Mouse (Mus musculus) midbrain, embryonic 15.5 days (tissue): Measurements from ENCODE around the gene Ankrd9. TPM values are rescaled to one million over a fixed set of nuclear protein-coding genes. Genes with fewer than 3 reads are reported as not detected.
A peak's percentile ranks its signal among the peaks of the same experiment; 100 is the strongest.

Source experiments
- ATAC-seq: fragments of 200-750 bp; cut with Nextera tagmentation; replicated peaks from 2 replicates; pipeline ENCODE4 v1.8.0; 2017; ENCODE audit warnings: moderate TSS enrichment
- H3K27ac ChIP-seq: fragments of 300-500 bp; sonication (generic); 2 replicates; pipeline ENCODE4 v1.5.1; 2015; ENCODE audit warnings: mild to moderate bottlenecking, inconsistent platforms
- H3K27me3 ChIP-seq: fragments of 300-500 bp; sonication (generic); replicated peaks from 2 replicates; pipeline ENCODE4 v1.6.1; 2015; ENCODE audit warnings: inconsistent platforms
- H3K36me3 ChIP-seq: fragments of 300-500 bp; sonication (generic); replicated peaks from 2 replicates; pipeline ENCODE4 v1.6.1; 2015; ENCODE audit warnings: inconsistent platforms
- H3K4me1 ChIP-seq: fragments of 300-500 bp; sonication (generic); 2 replicates; pipeline ENCODE4 v1.6.1; 2015; ENCODE audit warnings: inconsistent platforms
- H3K4me2 ChIP-seq: fragments of 300-500 bp; sonication (generic); 2 replicates; pipeline ENCODE4 v1.6.1; 2015; ENCODE audit warnings: inconsistent platforms, mild to moderate bottlenecking, moderate library complexity
- H3K4me3 ChIP-seq: fragments of 300-500 bp; sonication (generic); 2 replicates; pipeline ENCODE4 v1.5.1; 2015; ENCODE audit warnings: mild to moderate bottlenecking, inconsistent platforms
- H3K9ac ChIP-seq: fragments of 300-500 bp; sonication (generic); 2 replicates; pipeline ENCODE4 v1.6.1; 2015; ENCODE audit warnings: mild to moderate bottlenecking, inconsistent platforms
- H3K9me3 ChIP-seq: fragments of 300-500 bp; sonication (generic); 2 replicates; pipeline ENCODE4 v1.6.1; 2016; ENCODE audit warnings: inconsistent platforms
- WGBS: fragments of 180-500 bp; shearing (Covaris S2); methylation state at CpG from one replicate; pipeline ENCODE4 v1.1.7; 2015; ENCODE audit warnings: mixed read lengths; 5-methylcytosine and 5-hydroxymethylcytosine counted together
- polyA plus RNA-seq: library from polyadenylated mRNA; unstranded; fragments of >200 nt; fragmentation: Nextera tagmentation; extraction: Ambion mirVana; gene quantifications from 2 replicates; pipeline ENCODE4 v1.2.1, GENCODE M21; 2015

The Ankrd9 gene
- polyA plus RNA-seq, 1 experiment from 2014 or later, result 8.3 TPM

DNA sequence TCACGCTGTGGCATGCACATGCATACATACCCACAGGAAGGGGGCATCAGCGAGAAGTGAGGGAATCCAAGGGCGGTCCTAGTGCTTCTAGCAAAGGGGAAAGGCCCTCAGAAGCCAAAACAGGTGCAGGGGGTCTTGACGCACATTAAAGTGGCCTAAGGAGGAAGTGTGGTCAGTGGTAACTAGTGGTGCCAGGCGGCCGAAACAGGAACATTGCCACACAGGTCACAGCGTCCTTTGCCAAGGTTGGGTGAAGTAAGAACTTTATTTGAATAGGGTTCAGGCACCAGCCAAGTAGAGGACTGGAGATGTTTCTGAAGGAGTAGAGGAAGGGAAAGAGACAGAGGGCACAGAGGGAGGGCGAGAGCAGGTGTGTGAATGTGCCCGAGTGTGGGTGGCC, 6.3 kb upstream of the Ankrd9 start:
- no peak overlapping the region for H3K4me3 ChIP-seq
- no peak overlapping the region for H3K9ac ChIP-seq
- ATAC-seq, result no peak
- no peak overlapping the region for H3K4me2 ChIP-seq
- H3K27me3 ChIP-seq, result no peaks in the 10 kb centered on the region
- no peaks in the 10 kb centered on the region for H3K4me1 ChIP-seq
- WGBS, result 85% methylated on average over 9 of the region's 9 CpGs
- H3K9me3 ChIP-seq, result no peaks in the 10 kb centered on the region
- no peak overlapping the region for H3K27ac ChIP-seq
- H3K36me3 ChIP-seq, result no peaks in the 10 kb centered on the region

GRCm38 (mm10) chr12:110984598-110984997, 5.8 kb upstream of the Ankrd9 start:
- H3K27ac ChIP-seq, result no peak overlapping the region
- 61% methylated on average over 4 of the region's 4 CpGs for WGBS
- H3K27me3 ChIP-seq, result no peaks in the 10 kb centered on the region
- ATAC-seq, result no peak
- no peaks in the 10 kb centered on the region for H3K4me1 ChIP-seq
- H3K9ac ChIP-seq, result no peak overlapping the region
- no peaks in the 10 kb centered on the region for H3K9me3 ChIP-seq
- no peak overlapping the region for H3K4me2 ChIP-seq
- no peaks in the 10 kb centered on the region for H3K36me3 ChIP-seq
- H3K4me3 ChIP-seq, result no peak overlapping the region

DNA sequence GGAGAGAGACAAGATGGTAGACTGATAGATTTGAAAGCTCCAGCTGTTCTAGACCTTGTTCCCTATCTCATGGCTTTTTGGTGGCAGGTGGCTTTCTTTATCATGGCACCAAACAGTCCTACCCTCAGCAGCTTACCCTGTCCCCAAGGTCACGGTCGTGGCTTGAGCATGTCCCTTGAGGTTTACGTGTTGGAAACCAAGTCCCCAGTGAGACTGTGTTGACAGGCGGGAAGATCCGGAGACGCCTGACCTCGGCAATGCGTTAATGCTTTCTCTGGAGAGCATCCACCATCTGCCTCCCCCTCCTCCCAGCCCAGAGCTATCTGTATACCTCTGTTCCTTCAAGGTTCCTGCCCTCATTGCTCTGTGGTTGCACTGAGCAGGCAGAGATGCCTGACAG, 4.9 kb upstream of the Ankrd9 start:
- H3K4me3 ChIP-seq, result no peak overlapping the region
- ATAC-seq, result no peak
- H3K4me2 ChIP-seq, result no peak overlapping the region
- H3K27ac ChIP-seq, result no peak overlapping the region
- no peaks in the 10 kb centered on the region for H3K9me3 ChIP-seq
- no peak overlapping the region for H3K9ac ChIP-seq
- H3K4me1 ChIP-seq, result peaks cover 4% of the 10 kb centered on the region; the same call in 1 of the 2 replicates
- H3K36me3 ChIP-seq, result no peaks in the 10 kb centered on the region
- 83% methylated on average over 8 of the region's 8 CpGs for WGBS
- H3K27me3 ChIP-seq, result no peaks in the 10 kb centered on the region

DNA sequence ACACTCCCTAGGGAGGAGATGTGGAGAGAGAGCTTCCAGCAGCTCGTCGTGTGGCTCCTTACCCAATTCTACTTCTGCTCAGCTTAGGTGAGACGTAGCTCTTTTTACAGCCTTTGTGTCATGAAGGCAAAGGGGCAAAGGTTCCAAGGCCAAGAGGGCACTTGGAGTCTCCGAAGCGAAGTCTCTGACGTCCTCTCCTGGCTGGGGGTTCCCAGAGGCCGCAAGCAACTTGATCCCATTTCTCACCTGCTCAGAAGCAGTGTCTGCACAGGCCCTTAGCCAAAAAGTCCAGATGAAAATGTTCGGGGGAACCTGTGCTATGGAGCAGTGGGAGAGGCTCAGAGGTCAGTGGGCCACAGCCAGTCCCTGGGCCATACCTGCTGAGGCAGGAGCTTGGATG, 4.2 kb upstream of the Ankrd9 start:
- H3K9ac ChIP-seq, result no peak overlapping the region
- H3K4me1 ChIP-seq, result peaks cover 8% of the 10 kb centered on the region
- H3K4me2 ChIP-seq, result no peak overlapping the region
- no peak overlapping the region for H3K4me3 ChIP-seq
- no peaks in the 10 kb centered on the region for H3K27me3 ChIP-seq
- no peak overlapping the region for H3K27ac ChIP-seq
- H3K9me3 ChIP-seq, result no peaks in the 10 kb centered on the region
- no peaks in the 10 kb centered on the region for H3K36me3 ChIP-seq
- no peak for ATAC-seq
- 86% methylated on average over 8 of the region's 8 CpGs for WGBS

- no peak overlapping the region for H3K9ac ChIP-seq
- no peaks in the 10 kb centered on the region for H3K27me3 ChIP-seq
- peaks cover 12% of the 10 kb centered on the region for H3K4me1 ChIP-seq
- no peak for ATAC-seq
- H3K27ac ChIP-seq, result no peak overlapping the region
- no peaks in the 10 kb centered on the region for H3K36me3 ChIP-seq
- 83% methylated on average over 3 of the region's 3 CpGs for WGBS
- no peak overlapping the region for H3K4me2 ChIP-seq
- no peak overlapping the region for H3K4me3 ChIP-seq
- H3K9me3 ChIP-seq, result no peaks in the 10 kb centered on the region
Observed at GRCm38 (mm10) chr12:110981736-110982135, 2.9 kb upstream of the Ankrd9 start.

GRCm38 (mm10) chr12:110979808-110980207, 968 bp upstream of the Ankrd9 start:
- Histone ChIP-seq H3K4me1 (peaks cover 12% of the 10 kb centered on the region), H3K4me2 (no peak overlapping the region), H3K9me3 (no peaks in the 10 kb centered on the region), H3K9ac (no peak overlapping the region), H3K4me3 (no peak overlapping the region), H3K27ac (no peak overlapping the region), H3K27me3 (no peaks in the 10 kb centered on the region), H3K36me3 (no peaks in the 10 kb centered on the region)
- WGBS, result 94% methylated on average over 3 of the region's 3 CpGs
- ATAC-seq, result no peak

DNA sequence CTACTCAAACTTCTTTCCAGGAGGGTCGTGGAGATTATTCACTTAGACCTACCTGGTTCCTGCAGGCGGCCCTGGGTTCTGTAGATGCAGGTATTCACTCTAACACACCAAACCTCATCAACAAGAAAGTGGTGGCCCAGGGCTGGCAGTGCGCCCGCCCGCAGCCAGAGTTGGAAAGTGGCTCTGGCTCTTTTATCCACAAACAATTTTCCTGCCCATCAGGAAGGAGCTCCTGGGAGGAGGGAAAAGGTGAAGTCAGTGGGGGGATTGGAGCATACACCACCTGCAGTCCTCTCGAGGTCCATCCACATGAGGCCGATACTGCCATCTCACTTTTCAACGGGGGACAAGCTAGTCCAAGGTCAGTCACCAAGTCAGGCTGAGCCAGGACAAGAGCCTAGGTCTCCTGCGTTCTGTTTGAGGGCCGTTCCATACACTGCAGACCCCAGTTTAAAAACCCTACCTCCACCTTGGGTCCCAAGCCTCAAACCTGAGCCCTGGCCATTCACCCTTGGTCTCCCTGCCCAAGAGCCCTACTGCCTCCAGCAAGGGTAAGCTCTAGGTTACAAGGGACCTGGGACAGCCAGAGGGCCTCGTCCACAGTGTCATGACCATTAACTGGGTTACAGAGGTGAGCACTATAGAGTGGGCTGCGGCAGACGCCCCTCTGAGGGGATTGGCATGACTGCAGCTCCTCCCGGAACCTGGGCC, 789 bp downstream of the Ankrd9 start:
- ATAC-seq, result no peak; the same call in 1 of the 2 replicates
- H3K9me3 ChIP-seq, result no peaks in the 10 kb centered on the region
- WGBS, result 43% methylated on average over 14 of the region's 14 CpGs
- H3K36me3 ChIP-seq, result no peaks in the 10 kb centered on the region
- H3K27ac ChIP-seq, result no peak overlapping the region
- peak overlapping the region; percentile 97 for H3K4me3 ChIP-seq
- H3K4me1 ChIP-seq, result peaks cover 12% of the 10 kb centered on the region
- H3K9ac ChIP-seq, result peak overlapping the region; percentile 87
- no peaks in the 10 kb centered on the region for H3K27me3 ChIP-seq
- peak overlapping the region; percentile 98 for H3K4me2 ChIP-seq

GRCm38 (mm10) chr12:110977345-110977733, 1.5 kb downstream of the Ankrd9 start:
- ATAC-seq, result no peak
- Histone ChIP-seq H3K4me1 (peaks cover 12% of the 10 kb centered on the region), H3K9ac (no peak overlapping the region), H3K4me3 (no peak overlapping the region), H3K27me3 (no peaks in the 10 kb centered on the region), H3K27ac (no peak overlapping the region), H3K4me2 (no peak overlapping the region), H3K36me3 (no peaks in the 10 kb centered on the region; the same call in 1 of the 2 replicates), H3K9me3 (no peaks in the 10 kb centered on the region)
- 95% methylated on average over 18 of the region's 18 CpGs for WGBS

DNA sequence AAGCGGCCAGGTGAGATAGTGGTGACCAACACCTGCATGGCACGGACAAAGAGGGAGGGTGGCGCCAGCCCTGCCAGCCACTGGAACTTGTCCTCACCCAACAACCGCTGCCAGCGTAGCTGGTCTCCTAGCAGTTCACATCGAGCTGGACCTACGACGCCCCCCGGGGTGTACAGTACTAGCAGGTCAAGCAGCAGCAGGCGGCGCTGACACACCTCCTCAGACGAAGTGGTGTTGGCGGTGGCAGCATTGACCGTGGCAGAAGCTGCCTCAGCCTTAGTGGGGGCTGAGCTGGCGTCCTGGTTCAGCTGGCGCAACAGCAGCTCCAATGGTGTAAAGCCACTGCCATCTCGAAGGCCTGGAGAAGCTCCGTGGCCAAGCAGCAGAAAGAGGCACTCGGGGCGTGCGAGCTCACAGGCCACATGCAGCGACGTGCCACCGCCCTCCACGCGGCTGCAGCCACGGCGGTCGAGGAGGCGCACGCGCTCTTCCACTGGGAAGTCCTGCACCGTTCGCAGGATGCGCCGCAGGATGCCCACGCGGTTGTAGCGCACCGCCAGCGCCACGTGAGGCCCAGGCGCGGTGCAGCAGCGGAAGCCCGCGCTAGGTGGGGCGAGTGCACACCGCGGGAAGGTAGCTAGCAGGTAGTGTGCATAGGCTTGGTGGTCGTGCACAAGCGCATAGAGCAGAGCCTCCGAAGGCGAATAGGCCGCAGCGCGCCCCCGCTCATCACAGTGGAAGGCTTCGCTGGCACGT, 2.1 kb downstream of the Ankrd9 start:
- H3K4me3 ChIP-seq, result no peak overlapping the region
- no peaks in the 10 kb centered on the region for H3K27me3 ChIP-seq
- no peak overlapping the region for H3K9ac ChIP-seq
- H3K9me3 ChIP-seq, result no peaks in the 10 kb centered on the region
- no peak overlapping the region for H3K4me2 ChIP-seq
- ATAC-seq, result no peak
- 95% methylated on average over 60 of the region's 60 CpGs for WGBS
- H3K36me3 ChIP-seq, result no peaks in the 10 kb centered on the region; the same call in 1 of the 2 replicates
- H3K4me1 ChIP-seq, result peaks cover 12% of the 10 kb centered on the region
- no peak overlapping the region for H3K27ac ChIP-seq

GRCm38 (mm10) chr12:110975838-110976468, 2.9 kb downstream of the Ankrd9 start:
- no peak for ATAC-seq
- Histone ChIP-seq H3K4me2 (no peak overlapping the region), H3K4me3 (no peak overlapping the region), H3K36me3 (peaks cover 3% of the 10 kb centered on the region; the same call in 1 of the 2 replicates), H3K9me3 (no peaks in the 10 kb centered on the region), H3K9ac (no peak overlapping the region), H3K27me3 (no peaks in the 10 kb centered on the region), H3K27ac (no peak overlapping the region), H3K4me1 (peaks cover 12% of the 10 kb centered on the region)
- WGBS, result 96% methylated on average over 4 of the region's 4 CpGs

DNA sequence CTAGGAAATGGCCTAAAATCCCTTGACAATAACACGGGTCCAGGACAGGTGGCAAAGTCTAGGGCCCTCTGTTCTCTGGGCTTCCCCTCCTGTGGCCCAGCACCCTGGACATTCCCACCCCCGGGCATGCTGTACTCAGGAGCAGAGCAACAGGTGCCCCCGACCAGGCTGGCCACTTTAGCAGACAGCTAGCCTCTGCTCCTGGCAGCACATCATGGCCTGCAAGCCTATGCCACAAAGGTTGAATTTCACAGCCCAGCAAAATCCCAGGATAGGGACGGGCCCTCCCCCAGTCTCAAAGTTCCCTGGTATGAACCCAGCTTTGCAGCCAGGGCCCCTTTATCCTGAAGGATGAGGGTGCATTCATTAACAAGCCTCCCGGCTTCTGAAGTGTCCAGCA, 3.5 kb downstream of the Ankrd9 start:
- Histone ChIP-seq H3K9me3 (no peaks in the 10 kb centered on the region), H3K4me3 (no peak overlapping the region), H3K4me2 (no peak overlapping the region), H3K36me3 (peaks cover 8% of the 10 kb centered on the region; the same call in 1 of the 2 replicates), H3K4me1 (peaks cover 12% of the 10 kb centered on the region), H3K27me3 (no peaks in the 10 kb centered on the region), H3K27ac (no peak overlapping the region), H3K9ac (no peak overlapping the region)
- no peak for ATAC-seq
- WGBS, result 90% methylated on average over 5 of the region's 5 CpGs

DNA sequence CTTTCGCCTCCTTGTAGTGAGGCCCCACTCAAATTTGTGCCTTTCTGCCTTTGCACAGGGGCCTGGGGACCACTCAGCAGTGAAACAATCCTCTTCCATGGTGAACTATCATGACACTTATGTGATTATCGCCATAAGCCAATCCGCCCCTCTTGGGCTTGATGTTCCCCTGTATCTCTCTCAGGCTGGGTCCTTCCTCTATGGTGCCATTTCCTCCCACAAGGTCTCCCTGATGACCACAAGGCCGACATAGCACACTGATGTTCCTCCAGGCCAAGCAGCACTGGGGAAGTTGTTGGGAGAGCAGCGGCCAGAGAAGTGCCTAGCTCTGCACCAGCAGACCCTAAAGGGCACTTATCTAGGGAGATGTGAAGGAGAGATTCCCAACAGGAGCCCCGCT, 4.1 kb downstream of the Ankrd9 start:
- no peak for ATAC-seq
- WGBS, result 93% methylated on average over 6 of the region's 6 CpGs
- H3K36me3 ChIP-seq, result peaks cover 12% of the 10 kb centered on the region; the same call in 1 of the 2 replicates

More for the DNA sequence above, 4.1 kb downstream of the Ankrd9 start:
- Histone ChIP-seq H3K9ac (no peak overlapping the region), H3K27me3 (no peaks in the 10 kb centered on the region), H3K4me2 (no peak overlapping the region), H3K4me3 (no peak overlapping the region), H3K27ac (no peak overlapping the region), H3K9me3 (no peaks in the 10 kb centered on the region), H3K4me1 (peaks cover 12% of the 10 kb centered on the region)
